Mouse (Mus musculus) E14TG2a.4 (cell line): ENCODE results near the gene Eml2.

Source experiments
- H3K27me3 ChIP-seq: 2 replicates; pipeline ENCODE4 v1.6.1; 2014; ENCODE audit warnings: low read length, control low read depth; ENCODE audit not compliant: insufficient read depth
- H3K36me3 ChIP-seq: 2 replicates; pipeline ENCODE4 v1.6.1; 2014; ENCODE audit warnings: low read length, control low read depth; ENCODE audit not compliant: insufficient read depth
- H3K4me1 ChIP-seq: replicated peaks from 2 replicates; pipeline ENCODE4 v1.6.1; 2014; ENCODE audit warnings: low read depth, low read length, control low read depth
- H3K4me3 ChIP-seq: replicated peaks from 2 replicates; pipeline ENCODE4 v1.5.1; 2014; ENCODE audit warnings: mild to moderate bottlenecking, low read length
- H3K9me3 ChIP-seq: 2 replicates; pipeline ENCODE4 v1.6.1; 2014; ENCODE audit warnings: low read length, control low read depth
- CTCF ChIP-seq: conservative IDR thresholded peaks from 2 replicates; pipeline ENCODE4 v1.5.1; 2014; ENCODE audit warnings: low read length
- NANOG ChIP-seq: IDR thresholded peaks from 2 replicates; pipeline ENCODE4 v1.6.1; 2014; ENCODE audit warnings: borderline replicate concordance, low read length, mixed read lengths
- POU5F1 ChIP-seq: IDR thresholded peaks from 2 replicates; pipeline ENCODE4 v1.6.1; 2014; ENCODE audit warnings: low read length, borderline replicate concordance

Eml2 gene

DNA sequence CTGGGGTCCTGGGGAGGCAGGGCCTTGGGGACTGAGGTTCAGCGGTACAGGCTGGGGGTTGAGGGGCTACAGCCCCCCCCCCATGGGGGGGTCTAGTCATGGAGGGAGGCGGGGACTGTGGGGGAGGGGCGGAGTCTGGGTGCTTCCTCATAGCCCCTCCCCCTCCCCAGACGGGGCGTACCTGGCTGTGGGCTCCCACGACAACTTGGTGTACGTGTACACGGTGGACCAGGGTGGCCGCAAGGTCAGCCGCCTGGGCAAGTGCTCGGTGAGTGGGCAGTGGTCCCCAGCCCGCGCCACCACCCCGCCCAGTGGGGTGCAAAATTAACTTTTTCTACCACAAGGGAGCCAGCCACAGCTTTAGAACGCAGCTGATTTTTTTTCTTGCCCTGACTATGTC, 25.4 kb downstream of the Eml2 start:
- Histone ChIP-seq H3K4me3 (peak overlapping the region; percentile 67), H3K27me3 (no peaks in the 10 kb centered on the region), H3K4me1 (peaks cover 69% of the 10 kb centered on the region), H3K9me3 (no peaks in the 10 kb centered on the region), H3K36me3 (peaks cover 46% of the 10 kb centered on the region)
- TF ChIP-seq POU5F1, result no peak
- no peak for TF ChIP-seq CTCF
- TF ChIP-seq NANOG, result no peak

DNA sequence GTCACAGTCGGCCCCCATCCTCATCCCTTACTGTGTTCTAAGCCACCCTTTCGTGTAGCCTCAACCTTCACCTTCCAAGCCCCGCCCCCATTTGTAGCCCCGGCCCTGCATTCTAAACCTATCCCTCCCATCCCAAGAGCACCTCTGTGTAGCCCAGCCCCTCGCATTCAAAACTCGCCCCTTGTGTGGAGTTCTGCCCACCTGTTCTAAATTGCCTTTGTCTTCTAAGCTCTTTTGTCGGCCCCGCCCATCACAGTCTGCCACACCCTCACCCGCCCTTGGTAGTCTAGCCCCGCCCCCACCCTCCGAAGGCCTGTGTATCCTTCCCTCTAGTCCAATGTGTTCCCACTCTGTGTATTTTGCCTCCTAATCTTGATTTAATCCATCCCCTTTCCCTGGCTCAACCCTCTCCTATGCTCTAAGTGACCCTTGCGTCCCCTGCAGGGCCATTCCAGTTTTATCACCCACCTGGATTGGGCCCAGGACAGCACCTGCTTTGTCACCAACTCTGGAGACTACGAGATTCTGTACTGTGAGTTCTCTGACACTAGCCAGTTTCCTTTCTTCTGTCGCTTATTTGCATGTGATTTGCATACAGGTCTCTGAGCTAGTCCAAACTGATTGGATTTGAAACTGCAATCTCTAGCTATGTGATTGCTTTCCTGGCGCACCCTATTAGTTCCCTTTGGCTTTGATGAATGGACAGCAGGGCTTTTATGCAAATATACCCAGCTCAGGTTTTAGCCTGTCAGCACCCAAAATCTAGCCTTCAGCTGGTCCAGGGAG, 26.0 kb downstream of the Eml2 start:
- Histone ChIP-seq H3K36me3 (peaks cover 43% of the 10 kb centered on the region), H3K27me3 (no peaks in the 10 kb centered on the region), H3K4me3 (peak overlapping the region; percentile 67), H3K4me1 (peaks cover 63% of the 10 kb centered on the region), H3K9me3 (no peaks in the 10 kb centered on the region)
- TF ChIP-seq POU5F1 (no peak), NANOG (no peak), CTCF (no peak)

GRCm38 (mm10) chr7:19208201-19208910, 32.1 kb downstream of the Eml2 start:
- 0 out of 2 replicates have a peak overlapping the region, but pooled peaks have one; percentile 20 for H3K4me3 ChIP-seq
- H3K9me3 ChIP-seq, result peaks cover 10% of the 10 kb centered on the region
- H3K36me3 ChIP-seq, result peaks cover 25% of the 10 kb centered on the region
- peaks cover 65% of the 10 kb centered on the region for H3K4me1 ChIP-seq
- TF ChIP-seq POU5F1 (no peak), CTCF (no peak), NANOG (no peak)
- peaks cover 6% of the 10 kb centered on the region; the same call in 1 of the 2 replicates for H3K27me3 ChIP-seq

DNA sequence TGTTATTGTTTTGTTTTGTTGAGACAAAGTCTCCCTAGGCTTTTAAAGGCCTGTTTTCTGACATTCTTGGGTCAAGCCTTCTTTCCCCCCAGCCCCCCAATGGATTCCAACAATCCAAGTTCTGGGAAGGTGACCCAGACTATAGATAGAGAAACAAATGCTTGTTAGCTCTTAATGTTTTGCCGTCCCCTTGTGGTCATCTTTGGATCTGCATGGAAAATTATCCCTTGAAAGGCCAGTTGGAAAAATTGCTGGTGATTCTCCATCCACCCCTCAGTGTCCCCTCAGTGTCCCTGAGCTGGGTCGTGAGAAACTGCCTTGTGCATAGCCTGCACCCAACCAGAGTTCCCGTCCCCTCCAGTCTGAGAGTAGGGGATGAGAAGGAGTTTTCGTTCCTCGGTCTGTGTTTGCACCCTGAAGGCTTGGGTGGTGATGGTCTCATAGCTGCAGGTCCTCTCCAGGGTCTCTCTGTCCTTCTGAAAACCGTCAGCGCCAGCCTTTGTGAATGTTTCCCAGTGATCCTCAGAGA, 32.8 kb downstream of the Eml2 start:
- no peak overlapping the region for H3K4me3 ChIP-seq
- TF ChIP-seq CTCF, result peak; percentile 99
- TF ChIP-seq POU5F1, result no peak
- H3K4me1 ChIP-seq, result peaks cover 66% of the 10 kb centered on the region
- peaks cover 10% of the 10 kb centered on the region for H3K9me3 ChIP-seq
- H3K27me3 ChIP-seq, result peaks cover 7% of the 10 kb centered on the region; the same call in 1 of the 2 replicates
- peaks cover 21% of the 10 kb centered on the region for H3K36me3 ChIP-seq

- H3K36me3 ChIP-seq, result peaks cover 16% of the 10 kb centered on the region
- H3K4me3 ChIP-seq, result no peak overlapping the region
- TF ChIP-seq CTCF (no peak), POU5F1 (no peak), NANOG (no peak)
- H3K9me3 ChIP-seq, result peaks cover 10% of the 10 kb centered on the region
- H3K4me1 ChIP-seq, result peaks cover 66% of the 10 kb centered on the region
- peaks cover 7% of the 10 kb centered on the region; the same call in 1 of the 2 replicates for H3K27me3 ChIP-seq
Measured at GRCm38 (mm10) chr7:19209494-19209893, 33.3 kb downstream of the Eml2 start.

DNA sequence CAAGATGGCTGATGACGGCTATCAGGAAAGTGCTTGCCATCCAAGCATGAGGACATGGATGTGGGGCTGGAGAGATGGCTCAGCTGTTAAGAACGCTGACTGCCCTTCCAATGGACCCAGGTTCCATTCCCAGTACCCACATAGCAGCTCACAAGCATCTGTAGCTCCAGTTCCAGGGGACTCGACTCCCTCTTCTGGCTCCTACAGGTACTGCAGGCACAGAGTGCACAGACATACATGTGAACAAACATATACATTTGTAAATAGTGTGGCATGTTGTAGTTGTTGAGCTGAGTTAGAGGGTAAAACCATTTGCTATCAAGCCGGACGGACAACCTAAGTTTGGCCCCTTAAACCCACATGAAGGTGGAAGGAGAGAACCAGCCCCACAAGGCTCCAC, 33.8 kb downstream of the Eml2 start:
- Histone ChIP-seq H3K27me3 (peaks cover 7% of the 10 kb centered on the region; the same call in 1 of the 2 replicates), H3K4me1 (peaks cover 67% of the 10 kb centered on the region), H3K36me3 (peaks cover 11% of the 10 kb centered on the region), H3K9me3 (peaks cover 10% of the 10 kb centered on the region), H3K4me3 (no peak overlapping the region)
- TF ChIP-seq CTCF (peak; percentile 69), POU5F1 (no peak)

DNA sequence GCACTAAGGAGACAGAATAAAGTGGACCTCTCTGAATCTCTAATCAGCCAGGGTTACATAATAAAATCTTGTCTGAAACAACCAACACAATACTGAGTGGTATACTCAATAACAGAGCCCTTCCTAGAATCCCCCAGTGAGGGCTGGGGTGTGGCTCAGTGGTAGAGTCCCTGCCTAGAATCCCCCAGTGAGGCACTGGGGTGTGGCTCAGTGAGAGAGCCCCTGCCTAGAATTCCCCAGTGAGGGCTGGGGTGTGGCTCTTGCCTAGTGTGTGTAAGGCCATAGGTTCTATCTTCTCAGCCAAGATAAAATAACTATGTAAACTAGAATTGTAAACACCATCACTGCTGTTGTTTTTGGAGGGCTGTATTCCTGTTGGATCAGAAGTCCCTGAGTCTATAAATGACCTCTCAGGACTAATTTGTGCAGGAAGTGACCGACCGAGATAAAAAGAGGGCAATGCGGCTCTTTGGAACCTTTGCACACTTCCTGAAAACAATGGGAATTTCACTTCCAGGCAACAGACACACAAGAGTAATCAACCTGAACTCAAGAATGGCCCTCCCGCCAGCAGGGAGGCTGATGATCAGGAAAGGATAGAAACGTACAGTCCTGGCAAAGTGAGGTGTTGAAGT, 34.9 kb downstream of the Eml2 start:
- TF ChIP-seq POU5F1 (no peak), NANOG (no peak), CTCF (no peak)

More for the DNA sequence above, 34.9 kb downstream of the Eml2 start:
- Histone ChIP-seq H3K4me1 (peaks cover 68% of the 10 kb centered on the region), H3K36me3 (no peaks in the 10 kb centered on the region), H3K9me3 (peaks cover 10% of the 10 kb centered on the region), H3K4me3 (no peak overlapping the region), H3K27me3 (peaks cover 7% of the 10 kb centered on the region; the same call in 1 of the 2 replicates)
